Mouse (Mus musculus) bone marrow, adult 2 months (tissue): ENCODE measurements around the gene Ropn1l.

Source experiments
- CTCF ChIP-seq: fragments of 200-500 bp; IDR thresholded peaks from 2 replicates; pipeline ENCODE4 v1.5.1; 2011; ENCODE audit warnings: low read length, control low read depth; ENCODE audit not compliant: control insufficient read depth, insufficient read depth
- POLR2A ChIP-seq: fragments of 200-500 bp; IDR thresholded peaks from 2 replicates; pipeline ENCODE4 v1.6.1; 2011; ENCODE audit warnings: low read depth, mild to moderate bottlenecking, control low read depth, low read length, borderline replicate concordance; ENCODE audit not compliant: control insufficient read depth

DNA sequence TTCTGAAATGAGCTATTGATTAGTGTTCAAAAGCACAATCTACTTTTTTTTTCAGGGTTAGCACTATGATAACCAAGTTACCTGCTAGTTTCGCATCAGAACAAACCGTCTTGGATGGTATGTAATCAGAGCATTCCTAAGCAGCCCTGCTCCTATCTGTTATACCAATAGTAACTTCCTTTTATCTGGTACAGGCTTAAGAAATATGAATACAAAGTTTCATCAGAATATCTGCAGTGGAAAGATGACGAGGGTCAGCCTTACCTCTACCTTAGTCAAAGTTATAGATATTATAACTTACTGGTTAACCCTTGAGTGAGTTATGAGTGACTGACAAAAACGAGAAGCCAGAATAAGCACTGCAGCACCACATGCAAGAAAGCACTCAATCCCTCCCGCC is 12.8 kb upstream of the Ropn1l start:
- TF ChIP-seq POLR2A = no peak
- no peak for TF ChIP-seq CTCF
